Mouse (Mus musculus) liver, embryonic 16.5 days (tissue): ENCODE results near the gene Ddx5. TPM values are rescaled to one million over a fixed set of nuclear protein-coding genes. Genes with fewer than 3 reads are reported as not detected.
"Not testable (repeated sequence)": the region's sequence is repeated elsewhere in the genome, so short reads cannot be mapped to it uniquely, and the experiment has no call there.

ENCODE experiments used
- ATAC-seq: fragments of 200-750 bp; cut with Nextera tagmentation; 2 replicates; pipeline ENCODE4 v1.8.0; 2017; ENCODE audit warnings: low read depth, mild to moderate bottlenecking, moderate number of reproducible peaks, moderate library complexity
- H3K27ac ChIP-seq: fragments of 300-500 bp; sonication (generic); 2 replicates; pipeline ENCODE4 v1.5.1; 2014; ENCODE audit warnings: mild to moderate bottlenecking, low read length
- H3K27me3 ChIP-seq: fragments of 300-500 bp; sonication (generic); 2 replicates; pipeline ENCODE4 v1.6.1; 2014; ENCODE audit warnings: low read depth, low read length, mixed read lengths; ENCODE audit not compliant: control insufficient read depth, insufficient read depth
- H3K36me3 ChIP-seq: fragments of 300-500 bp; sonication (generic); 2 replicates; pipeline ENCODE4 v1.6.1; 2014; ENCODE audit warnings: mild to moderate bottlenecking; ENCODE audit not compliant: control insufficient read depth, insufficient read depth
- H3K4me1 ChIP-seq: fragments of 300-500 bp; sonication (generic); 2 replicates; pipeline ENCODE4 v1.6.1; 2014; ENCODE audit warnings: low read depth, low read length, mixed read lengths; ENCODE audit not compliant: control insufficient read depth
- H3K4me2 ChIP-seq: fragments of 300-500 bp; sonication (generic); 2 replicates; pipeline ENCODE4 v1.6.1; 2014; ENCODE audit warnings: low read depth, low read length, mixed read lengths
- H3K4me3 ChIP-seq: fragments of 300-500 bp; sonication (generic); 2 replicates; pipeline ENCODE4 v1.5.1; 2014; ENCODE audit warnings: low read depth, mild to moderate bottlenecking, low read length
- H3K9ac ChIP-seq: fragments of 300-500 bp; sonication (generic); 2 replicates; pipeline ENCODE4 v1.6.1; 2014; ENCODE audit warnings: low read depth, low read length
- H3K9me3 ChIP-seq: fragments of 300-500 bp; sonication (generic); replicated peaks from 2 replicates; pipeline ENCODE4 v1.6.1; 2016; ENCODE audit warnings: low read length; ENCODE audit not compliant: control insufficient read depth
- WGBS: fragments of 180-500 bp; shearing (Covaris S2); extraction: QIAGEN DNeasy Blood & Tissue Kit; methylation state at CpG from one replicate; pipeline ENCODE4 v1.1.7; 2014; ENCODE audit not compliant: insufficient replicate concordance; 5-methylcytosine and 5-hydroxymethylcytosine counted together
- polyA plus RNA-seq: library from polyadenylated mRNA; unstranded; fragments of >200 nt; fragmentation: Nextera tagmentation; extraction: Ambion mirVana; gene quantifications from 2 replicates; pipeline ENCODE4 v1.2.1, GENCODE M21; 2015

The Ddx5 gene
- polyA plus RNA-seq, 1 experiment from 2014 or later: 118 TPM

DNA sequence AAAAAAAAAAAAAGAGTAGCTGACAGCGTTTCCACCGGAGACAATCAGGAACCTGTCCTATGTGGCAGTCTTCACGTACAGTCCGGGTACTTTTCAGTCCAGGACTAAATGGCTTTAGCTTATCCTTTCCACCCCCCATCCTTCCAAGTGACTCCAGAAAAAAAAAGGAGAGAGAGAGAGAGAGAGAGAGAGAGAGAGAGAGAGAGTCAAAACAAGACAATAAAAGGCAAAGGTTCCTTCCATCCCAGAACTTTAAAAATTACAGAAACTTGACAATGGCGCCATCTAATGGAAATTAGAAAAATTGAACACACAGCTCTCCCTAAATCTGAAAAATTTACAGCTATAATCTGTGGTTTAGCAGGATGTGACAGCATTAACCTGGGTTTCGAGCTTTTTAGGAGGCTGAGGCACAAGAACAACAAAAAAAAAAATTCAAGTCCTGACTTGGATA, 46.6 kb downstream of the Ddx5 start:
- H3K4me1 ChIP-seq: no peaks in the 10 kb centered on the region
- no peaks in the 10 kb centered on the region for H3K27me3 ChIP-seq
- no peaks in the 10 kb centered on the region for H3K36me3 ChIP-seq
- H3K4me3 ChIP-seq: no peak overlapping the region
- no peak overlapping the region for H3K4me2 ChIP-seq
- no peak overlapping the region for H3K27ac ChIP-seq
- H3K9ac ChIP-seq: no peak overlapping the region
- no peak for ATAC-seq
- 35% methylated on average over 6 of the region's 6 CpGs for WGBS
- no peaks in the 10 kb centered on the region for H3K9me3 ChIP-seq

DNA sequence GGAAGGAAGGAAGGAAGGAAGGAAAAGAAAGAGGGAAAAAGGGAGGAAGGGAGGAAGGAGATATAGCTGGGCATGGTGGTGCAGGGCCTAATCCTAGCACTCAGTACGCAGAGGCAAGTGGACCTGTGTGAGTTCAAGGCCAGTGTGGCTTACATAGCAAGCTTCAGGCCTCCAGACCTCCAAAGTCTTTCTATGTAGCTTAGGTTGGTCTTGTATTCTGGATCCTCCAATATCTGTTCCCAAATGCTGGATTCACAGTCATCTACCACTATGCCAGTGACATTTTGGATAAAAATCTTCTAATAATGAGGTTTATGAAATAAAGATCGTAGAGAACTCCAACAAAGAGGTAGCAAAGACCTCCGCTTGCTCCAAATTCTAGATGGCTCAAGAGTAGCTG, 47.2 kb downstream of the Ddx5 start:
- 68% methylated on average over 3 of the region's 3 CpGs for WGBS
- Histone ChIP-seq H3K4me2 (no peak overlapping the region), H3K9ac (no peak overlapping the region), H3K9me3 (no peaks in the 10 kb centered on the region), H3K27ac (no peak overlapping the region), H3K4me3 (no peak overlapping the region), H3K27me3 (no peaks in the 10 kb centered on the region), H3K36me3 (no peaks in the 10 kb centered on the region), H3K4me1 (no peaks in the 10 kb centered on the region)
- ATAC-seq: no peak

GRCm38 (mm10) chr11:106741232-106741631, 47.8 kb downstream of the Ddx5 start:
- ATAC-seq: no peak
- H3K4me1 ChIP-seq: no peaks in the 10 kb centered on the region
- H3K9ac ChIP-seq: no peak overlapping the region
- H3K9me3 ChIP-seq: no peaks in the 10 kb centered on the region
- H3K4me3 ChIP-seq: no peak overlapping the region
- H3K27me3 ChIP-seq: no peaks in the 10 kb centered on the region
- no peak overlapping the region for H3K4me2 ChIP-seq
- H3K36me3 ChIP-seq: no peaks in the 10 kb centered on the region
- whole genome bisulfite sequencing: 48% methylated on average over 6 of the region's 6 CpGs
- no peak overlapping the region for H3K27ac ChIP-seq

DNA sequence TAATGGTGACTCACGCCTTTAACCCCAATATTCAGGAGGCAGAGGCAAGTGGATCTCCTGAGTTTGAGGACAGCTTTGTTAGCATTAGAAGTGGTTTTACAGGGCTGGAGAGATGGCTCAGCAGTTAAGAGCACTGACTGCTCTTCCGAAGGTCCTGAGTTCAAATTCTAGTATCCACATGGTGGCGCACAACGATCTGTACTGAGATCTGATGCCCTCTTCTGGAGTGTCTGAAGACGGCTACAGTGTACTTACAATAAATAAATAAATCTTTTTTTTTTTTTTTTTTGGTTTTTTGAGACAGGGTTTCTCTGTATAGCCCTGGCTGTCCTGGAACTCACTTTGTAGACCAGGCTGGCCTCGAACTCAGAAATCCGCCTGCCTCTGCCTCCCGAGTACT, 48.3 kb downstream of the Ddx5 start:
- 70% methylated on average over 5 of the region's 8 CpGs for WGBS
- not testable (repeated sequence) for H3K4me3 ChIP-seq, H3K9me3 ChIP-seq, H3K27ac ChIP-seq, H3K4me1 ChIP-seq, H3K9ac ChIP-seq, ATAC-seq, H3K27me3 ChIP-seq, H3K4me2 ChIP-seq, H3K36me3 ChIP-seq

- Histone ChIP-seq H3K4me2 (no peak overlapping the region), H3K36me3 (no peaks in the 10 kb centered on the region), H3K9ac (no peak overlapping the region), H3K4me1 (no peaks in the 10 kb centered on the region), H3K9me3 (no peaks in the 10 kb centered on the region), H3K4me3 (no peak overlapping the region), H3K27me3 (no peaks in the 10 kb centered on the region), H3K27ac (no peak overlapping the region)
- WGBS: 76% methylated on average over 2 of the region's 2 CpGs
- no peak for ATAC-seq
Observed at GRCm38 (mm10) chr11:106739116-106739515, 49.9 kb downstream of the Ddx5 start.

- H3K9me3 ChIP-seq: no peaks in the 10 kb centered on the region
- H3K27ac ChIP-seq: no peak overlapping the region
- H3K4me3 ChIP-seq: no peak overlapping the region
- H3K27me3 ChIP-seq: no peaks in the 10 kb centered on the region
- H3K9ac ChIP-seq: no peak overlapping the region
- no peaks in the 10 kb centered on the region for H3K36me3 ChIP-seq
- no peak overlapping the region for H3K4me2 ChIP-seq
- no peak for ATAC-seq
- H3K4me1 ChIP-seq: no peaks in the 10 kb centered on the region
- 48% methylated on average over 12 of the region's 12 CpGs for WGBS
Observed at GRCm38 (mm10) chr11:106737178-106737621, 51.8 kb downstream of the Ddx5 start.

DNA sequence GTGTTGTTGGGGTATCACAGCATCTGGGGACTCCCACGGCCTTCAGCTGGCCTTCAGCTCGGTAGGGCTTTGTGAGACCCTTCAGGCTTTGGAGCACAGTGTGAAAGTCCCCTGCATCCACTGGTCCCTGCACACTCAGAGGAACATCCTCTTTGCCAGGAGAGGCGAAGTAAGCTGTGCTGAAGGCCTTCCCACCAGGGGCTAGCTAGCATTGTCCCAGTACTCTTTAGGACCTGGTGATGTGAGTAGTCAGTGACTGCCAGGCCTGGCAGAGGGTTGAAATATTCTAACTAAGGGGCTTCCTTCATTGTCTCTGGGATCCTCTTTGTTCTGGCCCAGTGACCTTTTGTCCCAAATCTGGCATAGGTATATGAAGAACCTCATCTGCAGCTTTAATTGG, 52.4 kb downstream of the Ddx5 start:
- WGBS: 65% methylated on average over 3 of the region's 3 CpGs
- Histone ChIP-seq H3K4me3 (no peak overlapping the region), H3K9ac (no peak overlapping the region), H3K9me3 (no peaks in the 10 kb centered on the region), H3K4me1 (no peaks in the 10 kb centered on the region), H3K27me3 (no peaks in the 10 kb centered on the region), H3K36me3 (no peaks in the 10 kb centered on the region), H3K27ac (no peak overlapping the region), H3K4me2 (no peak overlapping the region)
- no peak for ATAC-seq

- Histone ChIP-seq H3K9ac (no peak overlapping the region), H3K36me3 (no peaks in the 10 kb centered on the region), H3K9me3 (no peaks in the 10 kb centered on the region), H3K4me1 (peaks cover 2% of the 10 kb centered on the region), H3K27me3 (no peaks in the 10 kb centered on the region), H3K4me2 (no peak overlapping the region), H3K4me3 (no peak overlapping the region), H3K27ac (no peak overlapping the region)
- no peak for ATAC-seq
- 34% methylated on average over 4 of the region's 4 CpGs for WGBS
Observed at GRCm38 (mm10) chr11:106730714-106731113, 58.3 kb downstream of the Ddx5 start.
